Mouse (Mus musculus) ES-CJ7 (cell line): ENCODE data around the gene Brix1.
"Not testable (repeated sequence)": the region's sequence is repeated elsewhere in the genome, so short reads cannot be mapped to it uniquely, and the experiment has no call there.

ENCODE experiments used
- DNase-seq: peaks from one replicate; pipeline ENCODE4 v3.0.0; 2011; ENCODE audit warnings: low read depth, low spot score

Brix1 gene

GRCm38 (mm10) chr15:10485484-10486364, at the start of gene Brix1, which contains the start of gene Rad1:
Brix1 (minus strand) TSS chr15:10485947.
Rad1 (plus strand) TSS chr15:10486018.
- peak; percentile 97 for DNase-seq

GRCm38 (mm10) chr15:10534591-10534990, 48.8 kb upstream of the Brix1 start:
- DNase-seq: peak; percentile 10

- not testable (repeated sequence) for DNase-seq
Measured at GRCm38 (mm10) chr15:10533361-10533760, 47.6 kb upstream of the Brix1 start.

GRCm38 (mm10) chr15:10531352-10531751, 45.6 kb upstream of the Brix1 start:
- DNase-seq: no peak

- DNase-seq: no peak
Measured at GRCm38 (mm10) chr15:10525896-10526295, 40.1 kb upstream of the Brix1 start.

GRCm38 (mm10) chr15:10515166-10515565, 29.4 kb upstream of the Brix1 start:
- no peak for DNase-seq

- no peak for DNase-seq
Measured at GRCm38 (mm10) chr15:10506099-10506498, 20.4 kb upstream of the Brix1 start.

GRCm38 (mm10) chr15:10500838-10501719, 15.3 kb upstream of the Brix1 start:
- DNase-seq: peak; percentile 60

GRCm38 (mm10) chr15:10500035-10500434, 14.3 kb upstream of the Brix1 start:
- DNase-seq: no peak

GRCm38 (mm10) chr15:10499593-10499992, 13.8 kb upstream of the Brix1 start:
- no peak for DNase-seq

- peak; percentile 50 for DNase-seq
Measured at GRCm38 (mm10) chr15:10496696-10497095, 10.9 kb upstream of the Brix1 start.

- no peak for DNase-seq
Measured at GRCm38 (mm10) chr15:10495944-10496343, 10.2 kb upstream of the Brix1 start.

- DNase-seq: no peak
Measured at GRCm38 (mm10) chr15:10490101-10490500, 4.4 kb upstream of the Brix1 start.

- DNase-seq: peak; percentile 60
Measured at GRCm38 (mm10) chr15:10487246-10487645, 1.5 kb upstream of the Brix1 start.

GRCm38 (mm10) chr15:10486365-10486839, 655 bp upstream of the Brix1 start:
- peak; percentile 35 for DNase-seq

GRCm38 (mm10) chr15:10470941-10471340, 14.8 kb downstream of the Brix1 start:
- peak; percentile 83 for DNase-seq

GRCm38 (mm10) chr15:10470151-10470831, 15.5 kb downstream of the Brix1 start, which contains the start of gene Dnajc21:
Dnajc21 (minus strand) TSS chr15:10470516.
- DNase-seq: peak; percentile 83

- peak; percentile 56 for DNase-seq
Measured at GRCm38 (mm10) chr15:10469641-10470150, 16.1 kb downstream of the Brix1 start.

- DNase-seq: no peak
Measured at GRCm38 (mm10) chr15:10468761-10469160, 17.0 kb downstream of the Brix1 start.

GRCm38 (mm10) chr15:10464678-10465077, 21.1 kb downstream of the Brix1 start:
- no peak for DNase-seq

- DNase-seq: no peak
Measured at GRCm38 (mm10) chr15:10463555-10463954, 22.2 kb downstream of the Brix1 start.
